Mouse (Mus musculus) heart, postnatal 0 days (tissue): ENCODE results near the gene Fzd10. TPM values are rescaled to one million over a fixed set of nuclear protein-coding genes. Genes with fewer than 3 reads are reported as not detected.
A peak's percentile ranks its signal among the peaks of the same experiment; 100 is the strongest.

Source experiments
- ATAC-seq: fragments of 200-750 bp; cut with Nextera tagmentation; 2 replicates; pipeline ENCODE4 v1.8.0; 2017; ENCODE audit warnings: low read depth, moderate number of reproducible peaks, moderate library complexity; ENCODE audit not compliant: insufficient read depth
- DNase-seq: peaks from one replicate; pipeline ENCODE4 v3.0.0-alpha.2; 2016; ENCODE audit warnings: low spot score
- H3K27ac ChIP-seq: fragments of 300-500 bp; sonication (generic); 2 replicates; pipeline ENCODE4 v1.5.1; 2014; ENCODE audit warnings: low read depth, mild to moderate bottlenecking
- H3K27me3 ChIP-seq: fragments of 300-500 bp; sonication (generic); 2 replicates; pipeline ENCODE4 v1.6.1; 2014; ENCODE audit warnings: low read length, mixed read lengths; ENCODE audit not compliant: control insufficient read depth, insufficient read depth
- H3K36me3 ChIP-seq: fragments of 300-500 bp; sonication (generic); replicated peaks from 2 replicates; pipeline ENCODE4 v1.6.1; 2014; ENCODE audit warnings: low read length, mixed read lengths; ENCODE audit not compliant: control insufficient read depth, insufficient read depth
- H3K4me1 ChIP-seq: fragments of 300-500 bp; sonication (generic); 2 replicates; pipeline ENCODE4 v1.6.1; 2014; ENCODE audit warnings: antibody characterized with exemption; ENCODE audit not compliant: control insufficient read depth, insufficient read depth
- H3K4me2 ChIP-seq: fragments of 300-500 bp; sonication (generic); 2 replicates; pipeline ENCODE4 v1.6.1; 2014; ENCODE audit warnings: low read depth, mild to moderate bottlenecking, low read length, moderate library complexity
- H3K4me3 ChIP-seq: fragments of 300-500 bp; sonication (generic); 2 replicates; pipeline ENCODE4 v1.5.1; 2014; ENCODE audit warnings: low read depth, low read length
- H3K9ac ChIP-seq: fragments of 300-500 bp; sonication (generic); replicated peaks from 2 replicates; pipeline ENCODE4 v1.6.1; 2014; ENCODE audit warnings: low read depth, low read length, mixed read lengths
- H3K9me3 ChIP-seq: fragments of 300-500 bp; sonication (generic); replicated peaks from 2 replicates; pipeline ENCODE4 v1.6.1; 2016; ENCODE audit warnings: low read length; ENCODE audit not compliant: control insufficient read depth
- CTCF ChIP-seq: IDR thresholded peaks from 2 replicates; pipeline ENCODE4 v1.5.1; 2016; ENCODE audit warnings: antibody characterized with exemption, control low read depth, low read depth
- EP300 ChIP-seq: IDR thresholded peaks from 2 replicates; pipeline ENCODE4 v1.6.1; 2016; ENCODE audit warnings: antibody characterized with exemption, low read depth
- WGBS: fragments of 180-500 bp; shearing (Covaris S2); extraction: QIAGEN DNeasy Blood & Tissue Kit; methylation state at CpG from one replicate; pipeline ENCODE4 v1.1.7; 2014; 5-methylcytosine and 5-hydroxymethylcytosine counted together
- polyA plus RNA-seq: library from polyadenylated mRNA; unstranded; fragments of >200 nt; fragmentation: Nextera tagmentation; extraction: Ambion mirVana; gene quantifications from 2 replicates; pipeline ENCODE4 v1.2.1, GENCODE M21; 2015
- total RNA-seq: library from RNA; depleted of rRNA; stranded (reverse); fragments of >200 nt; gene quantifications from 2 replicates; pipeline ENCODE4 v1.2.3, GENCODE M21; 2014; ENCODE audit warnings: low replicate concordance; rRNA removed

Gene Fzd10
- total RNA-seq (0.35 and 7.3 TPM in 2 replicates), polyA plus RNA-seq (0.04 and 0.19 TPM in 2 replicates)

- peak within 1 kb of the TSS; percentile 98 for H3K4me2 ChIP-seq
- no peak for DNase-seq
- under 1% methylated on average over 51 of the region's 73 CpGs for WGBS
- H3K27me3 ChIP-seq: peaks cover 92% of the 10 kb centered on the region
- ATAC-seq: no peak
- H3K27ac ChIP-seq: no peak within 1 kb of the TSS
- no peaks in the 10 kb centered on the region for H3K36me3 ChIP-seq
- no peak within 1 kb of the TSS for H3K9ac ChIP-seq
- peaks cover 16% of the 10 kb centered on the region; the same call in 1 of the 2 replicates for H3K4me1 ChIP-seq
- H3K9me3 ChIP-seq: no peaks in the 10 kb centered on the region
- peak within 1 kb of the TSS; percentile 68 for H3K4me3 ChIP-seq
- TF ChIP-seq EP300 (no peak), CTCF (no peak)
Measured at GRCm38 (mm10) chr5:128600072-128601021, at the start of gene Fzd10. TSS of gene Fzd10 (plus strand) at chr5:128600844.

- DNase-seq (no peak), ATAC-seq (no peak)
- Histone ChIP-seq H3K4me2 (peak overlapping the region; percentile 45), H3K9me3 (0 out of 2 replicates have a peak, but pooled peaks cover 7% of the 10 kb centered on the region), H3K36me3 (no peaks in the 10 kb centered on the region), H3K4me1 (no peaks in the 10 kb centered on the region), H3K9ac (no peak overlapping the region), H3K27ac (no peak overlapping the region), H3K27me3 (peaks cover 20% of the 10 kb centered on the region; the same call in 1 of the 2 replicates), H3K4me3 (peak overlapping the region; percentile 31; the same call in 1 of the 2 replicates)
- WGBS: 7% methylated on average over 11 of the region's 11 CpGs
- TF ChIP-seq EP300: no peak
- no peak for TF ChIP-seq CTCF
Measured at GRCm38 (mm10) chr5:128551448-128551847, 49.2 kb upstream of the Fzd10 start.

GRCm38 (mm10) chr5:128552136-128552890 lies 48.3 kb upstream of the Fzd10 start:
- H3K4me3 ChIP-seq: peak overlapping the region; percentile 31
- no peaks in the 10 kb centered on the region for H3K36me3 ChIP-seq
- H3K4me1 ChIP-seq: no peaks in the 10 kb centered on the region
- peaks cover 20% of the 10 kb centered on the region; the same call in 1 of the 2 replicates for H3K27me3 ChIP-seq
- no peak overlapping the region for H3K27ac ChIP-seq
- ATAC-seq (no peak), DNase-seq (no peak)
- 0 out of 2 replicates have a peak, but pooled peaks cover 7% of the 10 kb centered on the region for H3K9me3 ChIP-seq
- WGBS: 12% methylated on average over 28 of the region's 28 CpGs
- peak overlapping the region; percentile 45 for H3K4me2 ChIP-seq
- H3K9ac ChIP-seq: no peak overlapping the region
- TF ChIP-seq CTCF (no peak), EP300 (no peak)

- H3K4me1 ChIP-seq: no peaks in the 10 kb centered on the region
- DNase-seq: no peak
- TF ChIP-seq EP300 (no peak), CTCF (no peak)
- H3K4me2 ChIP-seq: no peak overlapping the region
- no peak overlapping the region for H3K9ac ChIP-seq
- 11% methylated on average over 7 of the region's 7 CpGs for WGBS
- no peak overlapping the region for H3K4me3 ChIP-seq
- no peaks in the 10 kb centered on the region for H3K9me3 ChIP-seq
- no peaks in the 10 kb centered on the region for H3K36me3 ChIP-seq
- H3K27me3 ChIP-seq: 0 out of 2 replicates have a peak, but pooled peaks cover 2% of the 10 kb centered on the region
- no peak for ATAC-seq
- no peak overlapping the region for H3K27ac ChIP-seq
Measured at GRCm38 (mm10) chr5:128558126-128558525, 42.5 kb upstream of the Fzd10 start.

- ATAC-seq (no peak), DNase-seq (no peak)
- H3K4me2 ChIP-seq: no peak overlapping the region
- H3K36me3 ChIP-seq: no peaks in the 10 kb centered on the region
- no peak overlapping the region for H3K27ac ChIP-seq
- no peak overlapping the region for H3K9ac ChIP-seq
- H3K4me1 ChIP-seq: no peaks in the 10 kb centered on the region
- H3K27me3 ChIP-seq: no peaks in the 10 kb centered on the region
- no peaks in the 10 kb centered on the region for H3K9me3 ChIP-seq
- TF ChIP-seq CTCF (no peak), EP300 (no peak)
- WGBS: 35% methylated on average over 6 of the region's 6 CpGs
- no peak overlapping the region for H3K4me3 ChIP-seq
Measured at GRCm38 (mm10) chr5:128567313-128567712, 33.3 kb upstream of the Fzd10 start.
